Mouse (Mus musculus) heart, postnatal 36 days (tissue): Measurements from ENCODE around the gene Enah. TPM values are rescaled to one million over a fixed set of nuclear protein-coding genes. Genes with fewer than 3 reads are reported as not detected.

Experiments
- DNase-seq, 2 experiments: peaks; one replicate each; pipeline ENCODE4 v3.0.0; 2021 to 2022
- intact Hi-C: fragments of 180-260 bp; cut with DNase I; formaldehyde crosslinking; loops from one replicate; pipeline ENCODE4 v1.15.1; 2025
- total RNA-seq, 2 experiments: library from RNA; stranded (reverse); gene quantifications; 2 replicates each; pipeline ENCODE4 v1.2.3; 2021

Enah gene
- total RNA-seq, 2 experiments from 2014 or later, result 111 to 112 TPM

DNA sequence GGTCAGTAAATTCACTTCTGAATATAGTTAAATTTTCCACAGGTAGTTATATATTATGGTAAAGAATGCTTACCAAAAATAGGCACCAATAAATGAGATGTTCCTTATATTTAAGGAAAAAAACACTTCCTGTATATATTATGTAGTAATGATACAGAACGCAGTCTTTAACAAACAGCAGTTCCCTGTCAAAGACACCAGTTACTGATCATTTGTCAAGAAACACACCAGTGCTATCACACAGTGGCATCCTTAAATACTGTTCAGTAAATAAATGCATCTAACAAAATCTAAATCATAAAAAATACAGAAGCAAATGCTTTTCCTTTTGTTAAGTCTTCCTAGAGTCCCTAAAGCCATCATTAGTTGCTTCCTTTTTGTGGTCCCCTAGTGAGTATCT, 54.5 kb downstream of the Enah start:
- intact Hi-C loops, result loop anchor here (5.0 kb wide), 1 partner anchor 142 kb away; no protein-coding TSS in a partner anchor
- no peak for DNase-seq

DNA sequence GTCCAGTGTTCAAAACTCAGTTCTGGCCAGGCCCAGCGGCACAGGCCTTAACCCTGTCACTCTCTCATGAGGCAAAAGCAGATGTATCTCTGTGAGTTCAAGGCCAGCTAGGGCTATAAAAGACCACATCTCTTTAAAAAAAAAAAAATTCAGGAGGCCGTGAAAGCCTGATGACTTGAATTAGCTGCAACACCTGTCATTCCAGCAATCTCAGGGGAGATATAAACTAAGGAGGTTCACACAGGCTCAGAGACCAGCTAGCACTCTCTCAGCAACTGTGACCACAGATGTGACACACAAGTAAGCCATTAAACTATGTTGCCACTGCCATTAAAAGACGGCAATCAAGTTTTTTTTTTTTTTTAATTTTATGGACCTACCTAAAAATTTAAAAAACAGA, 56.0 kb downstream of the Enah start:
- intact Hi-C loops, result no loop called here
- no peak for DNase-seq

DNA sequence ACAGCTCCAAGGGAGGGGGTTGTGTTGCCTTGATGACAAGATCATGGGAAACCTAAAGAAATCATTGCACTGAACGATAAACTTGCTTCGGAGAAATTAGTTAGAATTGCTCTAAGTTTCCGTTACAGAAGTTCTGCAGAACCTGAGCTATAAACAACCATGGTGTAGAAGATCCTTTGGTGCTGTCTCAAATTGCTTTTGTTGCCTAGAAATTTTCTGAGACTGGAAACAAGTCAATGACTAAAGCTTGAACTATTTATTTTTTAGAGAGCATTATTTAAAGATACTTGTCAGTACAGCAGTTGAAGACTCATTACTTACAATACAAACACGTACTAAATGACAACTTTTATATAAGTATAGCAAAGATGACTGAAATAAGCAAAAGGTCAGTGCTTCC, 56.4 kb downstream of the Enah start:
- DNase-seq, result no peak
- intact Hi-C loops, result no loop called here

DNA sequence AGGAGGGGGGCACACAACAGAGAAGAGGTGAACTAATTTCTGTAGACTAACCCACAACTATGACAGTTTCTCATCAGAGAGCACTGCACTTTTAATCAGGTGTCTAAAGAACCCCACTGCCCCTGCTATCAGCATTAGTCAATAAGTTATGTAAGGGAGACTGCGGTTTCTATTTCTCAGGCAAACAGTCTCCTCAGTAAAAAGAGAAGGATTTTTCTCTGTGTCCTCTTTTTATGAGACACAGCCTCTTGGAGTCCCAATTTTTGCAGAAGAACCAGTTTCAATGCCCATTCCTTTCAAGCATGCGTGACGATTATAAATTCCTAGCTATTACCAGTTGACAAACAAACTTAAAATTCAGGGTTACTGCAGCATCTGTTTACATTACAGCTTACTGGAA, 59.4 kb downstream of the Enah start:
- intact Hi-C loops, result no loop called here
- DNase-seq, result no peak

DNA sequence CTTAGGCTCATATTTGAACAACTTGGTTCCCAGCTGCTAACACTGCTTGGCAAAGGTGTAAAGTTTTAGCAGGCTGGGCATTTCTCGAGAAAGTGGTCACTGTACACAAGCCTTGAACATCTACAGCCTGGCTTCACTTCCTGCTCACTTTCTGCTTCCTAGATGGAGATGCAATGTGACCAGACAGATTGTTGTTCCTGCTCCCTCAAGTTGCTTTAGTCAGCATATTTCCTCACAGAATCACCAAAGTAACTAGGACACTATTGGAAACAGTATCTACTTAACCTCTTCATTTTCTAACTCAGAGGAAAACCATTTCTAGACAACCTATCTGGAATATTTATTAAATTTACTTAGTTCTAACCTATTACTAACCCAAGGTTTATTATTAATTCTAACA, 61.4 kb downstream of the Enah start:
- intact Hi-C loops, result no loop called here
- DNase-seq, result no peak

DNA sequence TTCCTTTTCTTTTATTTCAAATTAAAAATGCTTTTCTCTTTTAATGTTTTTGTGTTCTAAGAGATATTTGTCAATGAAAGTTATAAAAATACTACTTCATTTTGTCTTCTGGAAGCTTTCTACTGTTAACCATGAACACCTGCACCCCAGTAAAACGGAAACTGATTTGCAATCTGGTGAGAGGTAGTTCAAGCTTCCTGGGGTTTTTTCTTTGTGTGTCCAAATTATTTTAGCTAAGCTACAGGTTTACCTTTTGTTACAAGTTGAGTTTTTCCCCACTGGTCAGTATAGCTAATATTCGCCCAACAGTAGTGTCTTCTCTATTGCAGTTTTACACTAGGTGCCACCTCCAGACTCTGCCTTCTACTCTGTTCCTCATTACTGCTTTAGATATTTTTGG, 62.1 kb downstream of the Enah start:
- DNase-seq, result no peak
- intact Hi-C loops, result no loop called here

DNA sequence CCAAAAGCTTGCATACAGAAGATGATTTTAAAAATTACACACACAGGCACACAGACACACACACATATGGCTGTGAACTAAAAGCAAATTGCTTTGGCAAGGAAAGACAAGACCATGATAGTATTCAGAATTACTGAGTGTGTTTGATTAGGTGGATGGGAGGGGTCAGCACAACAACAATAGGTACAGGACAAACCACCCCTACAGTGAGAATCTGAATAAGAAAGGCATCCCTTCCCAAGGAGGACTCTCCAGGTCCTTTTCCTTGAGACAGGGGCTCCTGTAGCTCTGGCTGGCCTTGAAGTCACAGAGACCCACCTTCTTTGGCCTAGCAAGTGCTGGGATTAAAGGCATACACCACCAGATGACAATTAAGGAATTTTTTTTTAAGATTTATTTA, 66.2 kb downstream of the Enah start:
- no peak for DNase-seq
- intact Hi-C loops, result no loop called here

DNA sequence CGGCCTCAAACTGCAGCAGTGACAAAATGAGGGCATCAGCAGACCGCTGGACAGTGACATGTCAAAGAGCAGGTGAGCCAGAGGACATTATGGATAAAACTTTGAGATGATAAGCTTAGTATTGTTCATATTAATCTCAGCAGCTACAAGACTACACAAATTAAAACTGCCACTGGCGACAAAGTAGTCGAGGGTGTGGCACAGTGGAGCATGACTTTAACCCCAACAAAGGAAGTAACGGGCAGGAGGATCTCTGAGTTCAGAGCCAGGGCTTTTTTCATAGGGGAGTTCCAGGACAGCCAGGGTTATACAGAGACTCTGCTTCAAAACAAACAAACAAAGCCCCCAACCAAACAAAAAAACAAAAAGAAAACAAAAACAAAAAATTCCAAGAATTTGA, 68.5 kb downstream of the Enah start:
- no peak for DNase-seq
- intact Hi-C loops, result no loop called here

DNA sequence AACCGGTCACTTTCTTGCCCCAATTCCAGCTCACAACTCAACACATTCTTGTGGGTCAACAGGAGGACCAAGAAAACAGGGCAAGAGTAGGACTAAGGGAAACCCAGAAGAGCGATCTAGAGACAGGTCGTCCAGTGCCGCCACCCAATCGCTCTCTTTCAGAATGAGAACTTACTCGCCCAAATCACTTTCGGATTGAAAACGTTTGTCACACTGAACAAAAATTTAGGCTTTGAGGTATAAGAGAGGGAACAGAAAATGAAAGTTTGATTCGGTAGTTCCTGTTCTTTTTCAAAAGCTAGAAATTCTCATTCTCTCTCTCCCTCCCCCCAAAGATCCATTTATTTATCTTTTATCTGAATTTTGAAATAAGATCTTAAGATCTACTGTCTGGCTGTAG, 69.1 kb downstream of the Enah start:
- intact Hi-C loops, result no loop called here

DNA sequence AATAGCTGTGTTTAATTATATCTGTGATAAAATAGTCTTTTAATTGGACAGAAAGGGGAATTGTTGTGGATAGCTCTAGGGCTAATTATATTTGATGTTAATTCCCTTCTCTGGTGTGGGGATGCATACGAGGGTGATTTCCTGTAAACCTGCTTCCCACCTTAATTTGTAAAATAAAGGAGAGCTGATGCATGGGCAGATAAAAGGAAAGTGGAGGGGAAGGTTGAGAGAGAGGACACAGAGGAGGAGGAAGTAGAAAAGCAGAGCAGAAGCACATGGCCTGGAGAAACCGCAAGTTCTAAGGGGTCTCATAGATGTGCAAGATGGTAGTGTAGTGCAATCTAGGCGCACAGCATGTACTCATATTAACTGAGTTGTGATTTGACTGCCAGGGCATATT, 71.6 kb downstream of the Enah start:
- no peak for DNase-seq
- intact Hi-C loops, result no loop called here

More for the DNA sequence above, 69.1 kb downstream of the Enah start:
- no peak for DNase-seq

DNA sequence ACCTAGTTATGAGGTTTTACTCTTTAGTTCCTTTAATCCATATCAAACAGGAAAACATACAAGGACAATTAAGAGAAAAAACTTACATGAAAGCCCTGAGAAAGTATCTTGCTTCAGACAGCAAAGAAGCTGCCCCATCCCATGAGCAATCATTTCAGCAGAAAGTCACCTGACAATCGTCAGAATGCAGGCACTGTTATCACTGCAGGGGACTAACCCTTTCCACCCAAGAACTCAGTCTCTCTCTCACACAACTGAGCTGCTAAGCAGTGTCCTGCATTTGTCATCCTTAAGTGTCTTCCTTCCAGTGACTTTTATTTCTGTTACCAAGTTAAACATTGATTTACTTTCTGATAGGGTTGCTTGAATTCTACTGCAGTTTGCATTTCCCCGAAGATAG, 82.7 kb downstream of the Enah start:
- intact Hi-C loops, result no loop called here

DNA sequence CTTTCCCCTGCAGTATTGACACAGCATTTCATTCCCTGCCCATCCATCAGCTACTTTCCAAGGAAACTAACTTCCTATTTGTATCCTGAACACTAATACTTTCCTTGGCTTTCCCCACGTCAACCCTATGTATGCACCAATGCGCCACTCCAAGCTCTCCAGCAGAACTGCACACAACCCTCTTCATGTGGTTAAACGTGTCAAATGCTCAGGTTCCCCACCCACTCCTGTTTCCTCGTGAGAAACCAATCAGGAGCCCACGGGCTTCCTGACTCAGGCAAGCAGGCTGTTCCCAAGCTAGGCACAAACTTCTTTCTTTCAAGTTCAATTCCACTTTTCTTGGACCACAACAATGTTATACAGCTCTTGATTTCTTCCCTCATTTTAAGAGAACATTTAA, 91.4 kb downstream of the Enah start:
- DNase-seq, result no peak
- intact Hi-C loops, result loop anchor here (5.0 kb wide), 1 partner anchor 49 kb away; no protein-coding TSS in a partner anchor

More for the DNA sequence above, 82.7 kb downstream of the Enah start:
- no peak for DNase-seq

DNA sequence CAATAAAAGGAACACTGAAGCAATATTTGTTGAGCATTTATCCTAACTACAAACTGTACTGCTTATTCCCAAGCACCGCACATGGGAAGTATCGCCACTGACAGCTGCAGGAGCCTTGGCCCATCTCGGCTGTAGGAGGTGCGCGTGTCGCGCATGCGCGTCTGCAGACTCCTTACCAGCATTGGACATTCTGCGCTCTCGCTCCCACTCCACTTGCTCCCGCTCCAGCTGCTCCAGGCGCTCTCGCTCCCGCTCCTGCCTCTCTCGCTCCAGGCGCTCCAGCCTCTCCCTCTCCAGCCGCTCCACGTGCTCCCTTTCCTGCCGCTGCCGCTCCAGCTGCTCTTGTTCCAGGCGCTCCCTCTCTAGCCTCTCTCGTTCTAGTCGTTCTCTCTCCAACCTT, 96.4 kb downstream of the Enah start:
- peak in 1 of 2 experiments; percentile 10 for DNase-seq
- intact Hi-C loops, result no loop called here

DNA sequence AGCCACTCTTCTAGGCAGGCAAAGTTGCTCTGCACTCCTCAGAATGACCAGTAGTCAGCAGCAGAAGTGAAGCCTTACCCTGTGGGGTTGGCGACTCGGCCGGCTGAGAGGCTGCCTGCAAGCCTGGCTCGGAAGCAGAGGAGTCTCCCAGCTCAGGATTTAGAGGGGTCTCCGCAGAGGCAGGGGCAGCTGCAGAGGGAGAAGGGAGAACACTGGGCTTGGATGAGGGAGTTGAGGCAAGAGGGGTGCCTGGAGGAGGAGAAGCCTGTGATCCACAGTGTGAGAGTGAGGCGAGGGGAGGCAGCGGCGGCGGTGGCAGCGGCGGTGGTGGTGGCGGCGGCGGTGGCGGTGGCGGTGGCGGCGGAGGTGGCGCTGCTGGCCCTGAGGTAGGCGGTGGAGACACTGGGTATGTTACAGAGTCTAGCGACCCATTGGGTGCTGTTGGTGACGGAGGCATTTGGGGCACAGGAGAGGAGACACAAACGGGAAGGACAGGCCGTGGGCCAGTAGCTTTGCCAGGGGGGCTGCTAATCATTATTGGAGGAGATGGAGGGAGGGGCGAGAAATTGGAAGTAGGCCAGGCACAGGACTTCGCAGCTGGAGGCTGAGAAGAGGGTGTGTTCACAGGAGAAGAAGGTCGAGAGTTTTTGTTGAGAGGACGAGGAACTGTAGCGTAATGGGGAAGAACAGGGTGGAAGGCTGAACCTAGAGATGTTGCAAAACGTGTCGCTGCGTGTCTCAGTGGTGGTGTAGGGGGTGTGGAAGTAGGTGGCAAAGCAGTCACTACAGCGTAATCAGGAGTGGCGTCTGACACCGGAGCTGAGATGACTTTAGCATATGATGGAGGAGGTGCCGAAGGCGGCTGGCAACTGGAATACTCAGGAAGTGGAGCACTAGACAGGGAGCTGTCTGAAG, 98.0 kb downstream of the Enah start:
- peak; percentile 13 to 17 for DNase-seq
- intact Hi-C loops, result no loop called here

DNA sequence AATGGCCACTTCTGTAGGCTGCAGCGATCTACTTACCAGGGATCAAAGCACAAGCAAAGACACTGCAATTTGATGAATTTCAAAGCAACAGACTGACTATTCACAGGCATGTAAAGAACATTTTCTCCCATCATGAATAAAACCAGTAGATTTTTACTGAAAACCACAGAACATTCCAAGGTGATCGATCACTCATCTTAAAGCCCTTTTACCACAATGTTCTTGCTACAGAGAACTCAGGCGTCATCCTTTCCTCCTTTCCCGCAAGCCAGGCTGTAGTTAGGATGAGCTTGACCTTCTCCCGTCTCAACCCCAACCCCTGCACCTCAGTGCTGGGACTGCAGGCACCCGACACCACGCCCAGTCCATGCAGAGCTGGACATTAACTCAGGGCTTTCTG, 107.9 kb downstream of the Enah start:
- intact Hi-C loops, result no loop called here
- no peak for DNase-seq

DNA sequence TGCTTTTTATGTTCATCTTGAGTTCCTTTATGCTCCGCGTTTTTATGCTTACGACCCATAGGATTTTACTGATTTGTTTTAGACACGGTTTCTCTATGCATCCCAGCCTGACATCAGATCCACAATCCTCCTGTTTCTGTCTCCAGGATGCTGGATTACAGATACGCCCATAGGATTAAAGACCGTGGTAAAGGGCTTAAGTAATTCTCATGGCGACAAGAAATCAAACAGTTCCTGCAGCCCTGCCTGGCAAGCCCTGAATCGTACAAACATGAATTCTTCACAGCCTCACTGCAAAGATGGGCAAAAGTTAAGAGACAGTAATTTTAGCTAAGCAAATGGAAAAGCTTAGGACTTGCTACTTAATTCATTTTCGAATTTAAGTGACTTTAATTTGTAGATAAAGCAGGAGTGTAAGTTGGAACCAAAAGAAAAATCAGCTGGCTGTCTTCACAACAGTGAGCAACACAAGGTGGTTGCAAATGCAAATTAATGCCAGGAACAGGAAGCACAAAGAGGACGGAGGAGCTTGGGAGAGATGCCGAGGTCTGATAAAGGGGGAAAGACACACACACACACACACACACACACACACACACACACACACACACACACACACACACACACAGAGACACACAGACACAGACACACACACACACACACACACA, 118.0 kb downstream of the Enah start:
- no peak for DNase-seq

DNA sequence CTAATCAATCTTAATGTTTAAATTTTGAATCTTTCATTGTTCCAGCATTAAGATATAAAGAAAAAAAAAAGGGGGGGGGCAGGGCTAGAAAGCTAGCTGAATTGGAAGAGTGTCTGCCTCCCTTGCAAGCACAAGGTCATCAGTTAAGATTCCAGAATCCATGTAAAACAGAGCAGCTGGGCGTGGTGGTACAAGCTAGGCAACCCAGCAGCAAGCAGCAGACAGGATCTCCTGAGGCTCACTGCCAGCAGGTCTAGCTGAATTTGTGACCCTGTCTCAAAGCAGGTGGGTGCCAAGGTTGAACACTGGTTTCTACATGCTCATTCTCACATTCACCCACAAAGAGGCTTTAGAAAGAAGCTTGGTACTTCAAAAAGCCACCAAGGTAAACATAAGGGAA, 118.9 kb downstream of the Enah start:
- DNase-seq, result no peak
- intact Hi-C loops, result no loop called here

More for the DNA sequence above, 118.0 kb downstream of the Enah start:
- intact Hi-C loops, result no loop called here

DNA sequence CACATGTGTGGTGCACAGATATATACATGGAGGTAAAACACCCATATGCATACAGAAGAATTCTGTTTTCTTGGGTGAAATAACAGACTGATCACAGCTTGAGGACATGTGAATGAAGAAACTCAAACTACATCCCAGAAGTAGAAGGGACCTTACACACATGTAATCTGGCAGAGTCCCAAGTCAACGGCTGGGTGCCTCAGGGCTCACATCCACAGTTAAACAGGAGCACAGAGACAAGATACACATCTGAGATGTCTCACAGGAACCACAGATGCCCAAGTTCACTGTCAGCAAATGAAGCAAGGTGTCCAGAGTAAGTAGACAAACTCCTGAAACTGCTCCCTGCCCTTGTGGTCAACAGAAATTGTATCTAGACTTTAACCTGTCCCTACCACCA, 120.8 kb downstream of the Enah start:
- intact Hi-C loops, result no loop called here
- no peak for DNase-seq

DNA sequence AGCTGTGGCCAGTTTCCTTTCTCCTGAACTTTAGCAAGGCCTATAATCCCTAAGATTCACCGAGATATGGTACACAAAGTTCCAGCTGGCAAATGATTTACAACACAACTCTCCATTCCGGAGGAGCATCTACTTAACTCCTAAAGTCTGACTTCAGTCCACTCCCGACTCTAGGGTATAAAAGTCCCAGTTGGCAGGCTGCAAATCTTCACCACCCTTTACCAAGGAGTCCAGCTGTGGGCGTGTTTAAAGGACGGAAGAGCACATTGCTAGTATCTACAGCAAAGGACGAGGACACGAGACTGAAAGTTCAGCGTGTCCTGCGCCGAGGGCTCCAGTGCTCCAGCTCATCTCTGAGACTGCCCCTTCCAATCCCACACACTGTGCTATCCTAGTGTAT, 122.8 kb downstream of the Enah start:
- intact Hi-C loops, result no loop called here
- no peak for DNase-seq

DNA sequence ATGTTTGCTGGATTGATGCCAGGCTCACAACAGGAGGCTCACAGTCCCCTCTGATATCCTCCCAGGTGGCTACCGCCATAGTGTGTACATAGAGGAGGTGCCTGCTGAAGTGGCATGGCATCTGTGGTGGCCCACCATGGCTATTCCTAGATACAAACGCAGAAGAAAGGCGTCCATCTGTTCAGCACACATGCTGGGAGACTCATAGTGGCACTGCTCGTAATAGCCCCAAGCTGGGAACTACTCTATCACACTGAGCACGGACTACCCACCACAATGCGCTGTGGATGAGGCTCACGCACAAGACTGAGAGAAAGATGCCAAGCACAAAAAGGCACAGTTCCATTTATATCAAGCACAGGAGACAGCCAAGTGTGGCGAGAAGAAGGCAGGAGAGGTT, 126.1 kb downstream of the Enah start:
- intact Hi-C loops, result loop anchor here (5.0 kb wide), 1 partner anchor 119 kb away; no protein-coding TSS in a partner anchor
- DNase-seq, result no peak

DNA sequence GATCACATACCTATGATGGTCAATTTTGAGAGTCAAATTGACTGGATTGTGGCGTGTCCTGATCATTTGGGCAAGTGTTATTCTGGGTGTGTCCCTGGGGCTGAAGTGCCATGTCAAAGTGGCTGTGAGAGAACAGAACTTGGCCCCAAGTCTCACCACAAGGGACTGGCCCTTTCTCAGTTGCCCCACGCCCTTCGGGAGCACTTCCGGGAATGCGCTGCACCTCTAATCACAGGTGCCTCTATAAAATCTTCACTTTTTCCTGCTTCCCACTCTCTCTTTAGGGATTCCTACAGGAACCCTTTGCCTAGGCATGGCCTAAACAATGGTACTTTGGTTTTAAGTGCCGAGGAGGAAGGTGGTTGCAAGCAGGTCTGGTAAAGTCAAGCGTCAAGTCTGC, 130.1 kb downstream of the Enah start:
- no peak for DNase-seq
- intact Hi-C loops, result loop anchor here (5.0 to 10.0 kb wide), 2 partner anchors 123 to 655 kb away; no protein-coding TSS in a partner anchor

DNA sequence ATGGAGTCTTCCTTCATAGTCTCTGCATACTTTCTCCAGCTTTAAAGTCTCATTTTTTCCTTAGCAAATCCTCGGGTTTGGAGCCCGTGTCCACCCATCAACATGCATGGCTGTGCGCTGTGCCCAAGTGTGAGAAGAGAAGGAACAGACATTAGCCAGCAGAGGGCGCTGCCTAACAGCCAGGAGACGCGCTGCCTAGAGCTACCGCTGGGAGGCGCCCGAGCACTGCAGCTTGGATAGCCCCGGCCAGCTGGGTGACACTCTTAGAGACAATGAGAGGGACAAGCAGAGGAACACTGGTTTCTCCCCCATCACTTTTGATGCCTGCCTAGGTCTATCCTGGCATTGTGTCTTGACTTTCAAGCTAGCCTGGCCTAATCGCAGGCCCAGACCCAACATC, 131.0 kb downstream of the Enah start:
- intact Hi-C loops, result loop anchor here (1.0 to 10.0 kb wide), 3 partner anchors 226 to 656 kb away; no protein-coding TSS in a partner anchor
- peak; percentile 95 to 97 for DNase-seq
